Mouse (Mus musculus): Measurements from ENCODE around the gene Hectd4.
"Not testable (repeated sequence)": the region's sequence is repeated elsewhere in the genome, so short reads cannot be mapped to it uniquely, and the experiment has no call there.

Hectd4 gene

DNA sequence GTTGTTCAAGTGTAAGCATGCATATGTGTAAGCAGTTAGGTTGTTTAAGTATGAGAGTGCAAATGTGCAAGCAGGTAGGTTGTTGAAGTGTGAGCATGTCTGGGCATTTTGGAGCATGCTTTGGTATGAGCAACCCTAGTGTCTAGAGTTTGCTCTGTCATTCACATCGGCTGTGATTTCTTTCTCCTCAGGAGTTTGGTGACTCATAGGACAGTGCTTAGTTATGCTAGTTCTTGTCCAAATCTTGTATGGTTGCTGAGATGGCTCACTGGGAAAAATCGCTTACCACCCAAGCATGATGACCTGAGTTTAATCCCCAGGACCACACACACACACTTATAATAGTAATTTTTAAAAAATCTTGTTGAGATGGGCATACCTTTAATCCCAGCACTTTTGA is 67.2 kb downstream of the Hectd4 start:
- in situ Hi-C loops (cut with MboI) = no loop called here

GRCm38 (mm10) chr5:121290289-121290688 is 70.3 kb downstream of the Hectd4 start:
- in situ Hi-C loops (cut with MboI) = no loop called here

- in situ Hi-C loops (cut with MboI) = no loop called here
Measured at GRCm38 (mm10) chr5:121292309-121293165, 72.5 kb downstream of the Hectd4 start.

DNA sequence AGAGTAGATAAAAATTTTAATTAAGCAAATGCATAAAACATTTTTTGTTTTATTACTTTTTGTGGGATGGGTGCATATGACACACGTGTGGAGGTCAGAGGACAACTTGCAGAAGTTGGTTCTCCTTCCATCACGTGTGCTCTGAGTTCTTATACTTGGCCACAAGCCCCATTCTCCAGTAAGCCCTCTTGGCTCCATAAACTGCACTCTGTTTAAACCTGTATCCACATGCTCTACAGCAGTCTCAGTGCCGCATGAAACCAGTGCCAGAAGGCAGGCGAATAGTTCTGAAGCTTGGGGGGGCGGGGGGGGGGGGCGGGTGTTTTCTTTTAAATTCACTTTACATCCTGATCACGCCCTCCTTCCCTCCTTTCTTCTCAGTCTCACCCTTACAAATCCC is 85.0 kb downstream of the Hectd4 start:
- in situ Hi-C loops (cut with MboI) = no loop called here

DNA sequence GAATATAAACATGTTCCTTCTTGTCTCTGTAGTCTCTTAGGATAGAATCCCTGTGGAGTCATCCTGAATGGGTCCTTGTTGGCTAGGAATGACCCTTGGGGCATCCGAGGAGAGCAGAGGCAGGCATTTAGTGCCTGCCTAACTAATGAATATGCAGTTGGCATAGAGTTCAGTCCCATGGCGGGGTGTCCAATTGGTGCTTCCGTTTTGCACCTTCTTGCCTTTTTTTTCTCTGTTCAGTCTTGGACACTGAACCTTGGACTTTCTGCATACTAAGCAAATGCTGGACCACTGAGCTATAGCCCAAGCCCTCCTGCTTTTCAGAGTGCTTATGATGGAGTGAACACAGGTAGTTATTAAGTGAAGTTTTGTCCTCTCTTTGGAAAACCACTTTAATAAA is 87.6 kb downstream of the Hectd4 start:
- in situ Hi-C loops (cut with MboI) = no loop called here

DNA sequence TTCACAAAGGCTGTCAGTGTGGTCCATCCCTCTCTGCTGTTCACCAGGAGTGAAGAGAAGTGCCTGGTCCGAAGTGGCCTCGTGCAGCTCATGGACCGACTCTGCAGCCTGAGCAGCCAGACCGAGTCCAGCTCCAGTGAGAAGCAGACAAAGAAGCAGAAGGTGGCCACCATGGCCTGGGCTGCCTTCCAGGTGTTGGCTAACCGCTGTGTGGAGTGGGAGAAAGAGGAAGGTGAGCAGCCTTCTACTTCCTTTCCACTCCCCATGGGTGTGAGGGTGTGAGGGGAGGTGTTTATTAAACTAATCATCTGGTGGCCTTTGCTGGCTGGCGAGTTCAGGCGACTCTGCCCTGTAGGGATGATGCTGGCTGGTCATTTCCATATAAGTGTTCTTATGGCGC is 91.6 kb downstream of the Hectd4 start:
- in situ Hi-C loops (cut with MboI) = no loop called here

- in situ Hi-C loops (cut with MboI) = no loop called here
Measured at GRCm38 (mm10) chr5:121313764-121314474, 93.9 kb downstream of the Hectd4 start.

GRCm38 (mm10) chr5:121326079-121326805 is 106.2 kb downstream of the Hectd4 start:
- in situ Hi-C loops (cut with MboI) = no loop called here

GRCm38 (mm10) chr5:121329333-121330058 is 109.5 kb downstream of the Hectd4 start:
- in situ Hi-C loops (cut with MboI) = no loop called here

GRCm38 (mm10) chr5:121330154-121330816 is 110.3 kb downstream of the Hectd4 start:
- in situ Hi-C loops (cut with MboI) = not testable (repeated sequence)

DNA sequence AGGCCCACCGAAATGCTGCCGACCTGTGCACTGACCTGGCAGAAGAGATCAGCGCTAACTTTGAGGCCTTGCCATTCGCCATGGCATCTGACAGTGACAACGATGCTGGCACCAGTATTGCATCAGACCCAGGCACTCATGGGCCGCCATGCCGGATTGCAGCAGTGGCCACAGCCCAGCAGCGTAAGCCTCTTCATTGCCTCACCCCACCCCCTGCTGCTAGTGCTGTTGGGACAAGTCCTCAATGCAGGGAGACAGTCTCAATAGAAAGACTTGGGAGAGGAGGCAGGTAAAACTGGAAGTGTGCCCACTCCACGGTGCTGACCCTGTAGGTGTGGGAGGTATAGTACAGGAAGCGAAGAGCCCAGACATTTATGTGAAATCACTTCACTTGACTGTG is 111.7 kb downstream of the Hectd4 start:
- in situ Hi-C loops (cut with MboI) = no loop called here

DNA sequence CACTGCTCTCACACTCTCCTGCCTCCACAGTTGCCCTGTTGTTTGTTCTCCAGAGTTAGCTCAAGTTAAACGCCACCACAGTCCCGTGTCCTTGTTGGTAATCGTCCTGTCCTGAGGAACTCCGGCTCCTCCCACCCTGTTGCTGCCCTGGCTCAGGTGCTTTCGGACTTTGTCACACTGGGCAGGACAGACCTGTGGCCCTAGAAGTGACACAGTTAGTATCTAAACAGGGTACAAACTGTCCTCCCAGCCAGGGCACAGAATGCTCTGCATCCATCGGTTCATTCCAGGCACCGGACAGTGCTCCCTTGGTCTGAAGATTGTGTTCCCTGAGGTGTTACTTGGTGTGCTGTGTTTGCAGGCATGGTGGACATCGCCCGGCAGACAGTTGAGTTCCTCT is 114.0 kb downstream of the Hectd4 start:
- in situ Hi-C loops (cut with MboI) = no loop called here

DNA sequence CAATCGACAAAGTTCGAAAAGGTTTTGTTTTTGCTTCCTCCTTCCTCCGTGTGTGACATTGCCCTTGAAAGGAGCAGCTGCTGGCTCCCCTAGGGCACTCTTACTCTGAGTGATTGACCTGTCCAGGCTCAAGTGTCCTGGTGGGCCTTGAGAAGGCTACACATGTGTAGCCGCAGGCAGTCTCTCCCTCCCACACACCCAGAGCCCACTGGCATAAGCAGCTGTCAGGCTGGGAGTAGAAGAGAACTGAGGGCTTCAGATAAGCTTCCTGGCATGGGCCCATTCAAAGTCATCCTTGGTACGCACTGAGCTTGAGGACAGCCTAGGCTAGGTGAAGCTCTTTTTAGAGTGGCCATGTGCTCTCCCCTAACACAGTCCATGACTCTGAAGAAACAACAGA is 114.4 kb downstream of the Hectd4 start:
- in situ Hi-C loops (cut with MboI) = no loop called here

DNA sequence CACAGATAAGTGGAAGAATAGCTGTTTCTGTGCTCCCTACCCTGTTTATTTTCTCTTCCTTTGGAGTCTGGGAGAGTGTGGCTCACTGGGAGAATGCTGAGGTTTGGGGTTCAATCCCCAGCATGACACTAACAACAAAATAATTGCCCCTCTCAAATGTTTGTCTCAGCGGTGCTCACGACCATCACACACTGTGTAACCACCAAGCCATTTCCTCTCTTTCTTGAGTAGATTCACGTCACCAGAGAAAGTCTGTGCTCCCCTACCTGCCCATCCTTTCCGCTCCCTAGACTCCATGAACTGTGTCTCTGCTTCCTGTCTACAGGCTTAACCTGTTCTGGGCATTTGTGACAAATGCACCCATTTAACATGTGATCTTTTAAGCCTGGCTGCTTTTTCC is 115.4 kb downstream of the Hectd4 start:
- in situ Hi-C loops (cut with MboI) = no loop called here

DNA sequence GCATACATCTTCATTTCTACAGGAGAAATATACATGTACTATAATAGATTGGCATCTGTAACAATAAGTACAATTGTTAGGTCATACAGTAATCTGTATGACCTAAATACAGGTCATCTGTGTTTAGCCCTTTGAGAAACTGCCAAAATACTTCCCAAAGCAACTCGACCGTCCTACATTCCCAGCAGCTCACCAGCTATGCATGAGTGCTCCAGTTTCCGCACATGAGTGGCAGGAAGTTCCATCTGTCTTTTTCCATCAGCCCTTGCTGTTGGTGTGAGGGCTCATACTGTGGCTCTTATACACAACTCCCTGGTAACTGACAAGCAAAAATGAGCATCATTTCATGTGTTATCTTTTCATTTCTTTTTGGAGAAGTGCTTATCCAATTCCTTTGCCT is 116.0 kb downstream of the Hectd4 start:
- in situ Hi-C loops (cut with MboI) = no loop called here

DNA sequence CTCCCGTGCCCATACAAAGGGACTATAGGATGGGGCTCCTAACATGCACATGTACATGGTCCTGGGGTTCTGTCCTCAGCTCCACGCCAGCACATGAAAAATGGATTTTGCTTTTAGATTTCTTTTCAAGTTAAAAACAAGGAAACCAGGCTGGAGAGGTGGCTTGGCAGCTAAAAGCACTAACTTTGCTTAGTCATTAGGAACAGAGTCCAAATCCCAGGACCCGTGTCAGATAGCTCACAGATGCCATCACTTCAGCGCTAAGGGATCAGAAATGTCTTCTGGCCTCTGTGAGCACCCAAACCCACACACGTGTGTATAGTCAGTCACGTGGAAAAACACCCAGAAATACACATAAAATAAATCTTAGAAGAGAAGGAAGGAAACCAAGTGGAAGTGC is 116.8 kb downstream of the Hectd4 start:
- in situ Hi-C loops (cut with MboI) = no loop called here

- in situ Hi-C loops (cut with MboI) = no loop called here
Measured at GRCm38 (mm10) chr5:121339507-121340230, 119.7 kb downstream of the Hectd4 start.

GRCm38 (mm10) chr5:121340965-121341473 is 121.0 kb downstream of the Hectd4 start:
- in situ Hi-C loops (cut with MboI) = no loop called here

DNA sequence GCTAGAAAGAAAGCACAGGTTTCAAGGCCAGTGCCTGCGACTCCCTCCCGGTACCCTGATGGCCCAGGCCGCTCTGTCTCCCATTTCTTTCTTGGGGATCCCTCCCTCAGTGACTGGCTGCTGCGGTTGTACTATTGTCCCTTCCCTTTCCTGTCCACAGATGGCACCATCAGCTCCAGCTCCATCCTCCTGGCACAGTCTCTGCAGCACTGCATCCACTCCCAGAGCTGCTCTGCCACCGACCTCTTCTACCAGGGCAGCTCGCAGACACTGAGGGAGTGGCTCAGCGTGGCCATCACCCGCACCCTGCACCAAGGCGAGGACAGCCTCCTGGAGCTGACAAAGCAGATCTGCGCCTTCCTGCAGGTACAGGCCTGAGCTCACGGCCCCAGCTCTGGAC is 122.5 kb downstream of the Hectd4 start:
- in situ Hi-C loops (cut with MboI) = no loop called here

DNA sequence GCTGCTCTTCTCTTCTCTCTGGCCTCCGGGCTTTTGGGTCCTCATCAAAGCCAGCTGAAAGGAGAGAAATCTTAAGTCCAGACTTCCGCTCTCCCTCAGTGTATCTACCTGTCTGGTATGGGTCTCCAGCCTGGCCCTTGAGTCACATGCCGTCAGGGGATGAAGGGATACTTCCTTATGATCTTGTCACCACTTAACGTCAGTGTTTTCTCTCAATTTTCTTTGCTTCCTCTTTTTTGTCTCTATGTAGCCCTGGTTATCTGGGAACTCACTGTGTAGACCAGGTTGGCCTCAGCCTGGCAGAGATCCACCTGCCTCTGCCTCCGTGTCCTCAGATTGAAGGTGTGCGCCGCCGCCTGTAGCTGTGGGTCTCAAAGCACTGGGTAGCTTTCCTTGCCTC is 124.0 kb downstream of the Hectd4 start:
- in situ Hi-C loops (cut with MboI) = no loop called here

DNA sequence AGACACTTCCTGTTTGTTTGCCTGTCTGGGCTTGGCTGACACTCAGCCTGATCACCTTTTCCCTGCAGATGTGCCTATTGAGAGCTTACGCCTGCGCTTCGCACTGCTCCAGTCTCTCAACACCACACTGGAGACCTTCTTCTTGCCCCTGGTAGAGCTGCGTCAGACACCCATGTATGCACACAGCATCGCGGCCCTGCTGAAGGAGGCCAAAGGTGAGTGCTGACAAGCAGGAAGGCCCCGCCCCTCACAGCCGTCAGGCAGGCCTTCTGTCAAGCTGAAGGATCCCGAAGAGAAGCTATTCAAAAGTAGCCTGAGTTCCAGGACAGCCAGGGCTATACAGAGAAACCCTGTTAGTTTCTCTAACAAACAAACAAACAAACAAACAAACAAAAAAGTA is 139.2 kb downstream of the Hectd4 start:
- in situ Hi-C loops (cut with MboI) = no loop called here

Data from mature B cell (primary cell).